In genomic region chr5:118113617-118114016, GRCm38 (mm10) we compare ENCODE assay signal across 11 mouse cellular contexts. TPM values are rescaled to one million over a fixed set of nuclear protein-coding genes. Genes with fewer than 3 reads are reported as not detected.
DNase-seq lines count a peak whose midpoint lies in the region; ATAC-seq and TF ChIP-seq lines count a peak whose summit lies in the region.
"Had no signal": no experiment of that assay in that cellular context is flagged by ENCODE, and none has a peak within 500 bp of the region (broad histone marks: within the 10 kb centered on the region; RNA-seq: fewer than 3 reads in every experiment).

No protein-coding gene starts in this region.

- H3K4me1 ChIP-seq in E14TG2a.4 (replicated peaks; ENCODE audit: low read depth, low read length) = peaks cover 7% of the 10 kb centered on the region; the same call in 1 of the 2 replicates
- peaks cover 45% of the 10 kb centered on the region for H3K4me1 ChIP-seq in hindbrain, embryonic 13.5 days (replicated peaks)
- H3K4me1 ChIP-seq: liver, embryonic 15.5 days had no signal

- H3K9me3 ChIP-seq in E14TG2a.4 (ENCODE audit: low read length) = no peaks in the 10 kb centered on the region
- no peaks in the 10 kb centered on the region for H3K9me3 ChIP-seq in hindbrain, embryonic 13.5 days
- H3K9me3 ChIP-seq: liver, embryonic 15.5 days had no signal

- DNase-seq in ES-CJ7 (ENCODE audit: low read depth, low spot score) = peak; percentile 16
- peak; percentile 52 to 82 for DNase-seq in frontal cortex, postnatal 10 days (ENCODE audit: low spot score in 2 of 2)
- DNase-seq in left cerebral cortex, adult 9 months (ENCODE audit: low spot score in 2 of 2) = peak; percentile 73 to 93
- no peak for DNase-seq in testis, postnatal 10 days (ENCODE audit: low spot score)
- DNase-seq in kidney, postnatal 25 days = no peak
- DNase-seq: heart, adult 2 months; kidney, adult 2 months had no signal

- H3K4me3 ChIP-seq in E14TG2a.4 (replicated peaks; ENCODE audit: low read length) = no peak overlapping the region
- H3K4me3 ChIP-seq in hindbrain, embryonic 13.5 days = no peak overlapping the region
- H3K4me3 ChIP-seq: heart, adult 2 months; liver, embryonic 15.5 days had no signal

- no peaks in the 10 kb centered on the region for H3K27me3 ChIP-seq in E14TG2a.4 (ENCODE audit: insufficient read depth, low read length)
- no peaks in the 10 kb centered on the region for H3K27me3 ChIP-seq in hindbrain, embryonic 13.5 days
- H3K27me3 ChIP-seq: liver, embryonic 15.5 days had no signal

- no peak overlapping the region for H3K9ac ChIP-seq in hindbrain, embryonic 13.5 days
- H3K9ac ChIP-seq: liver, embryonic 15.5 days had no signal

- H3K36me3 ChIP-seq in E14TG2a.4 (ENCODE audit: insufficient read depth, low read length) = peaks cover 70% of the 10 kb centered on the region
- peaks cover 22% of the 10 kb centered on the region for H3K36me3 ChIP-seq in hindbrain, embryonic 13.5 days

- TF ChIP-seq CTCF in E14TG2a.4 (conservative IDR thresholded peaks at IDR 0.05; ENCODE audit: low read length) = peak; percentile 40

- no peak overlapping the region for H3K27ac ChIP-seq in hindbrain, embryonic 13.5 days
- H3K27ac ChIP-seq: heart, adult 2 months; liver, embryonic 15.5 days had no signal

- no peak for ATAC-seq in hindbrain, embryonic 13.5 days (ENCODE audit: low FRiP score)
- ATAC-seq in monocyte, adult 5-6 weeks (replicated peaks; ENCODE audit: insufficient number of reproducible peaks, low FRiP score, low TSS enrichment, poor library complexity, severe bottlenecking) = no peak

- 73% methylated on average over 11 of the region's 13 CpGs for WGBS in hindbrain, embryonic 13.5 days

- no peak overlapping the region for H3K4me2 ChIP-seq in hindbrain, embryonic 13.5 days
- H3K4me2 ChIP-seq: liver, embryonic 15.5 days had no signal

RNA-seq across cellular contexts. Expression of gene Fbxw8, which starts 41.6 kb away (rescaled TPM):
- polyA plus RNA-seq in hindbrain, embryonic 13.5 days (2015; fragmentation: Nextera tagmentation; extraction: Ambion mirVana) = 22.8 and 23.7 TPM in 2 replicates
- total RNA-seq in monocyte, adult 5-6 weeks (2017) = 10.3 to 18.2 TPM (median 12.6 TPM) in 3 replicates

RNA-seq across cellular contexts. Expression of gene Hrk, which starts 50.8 kb away (rescaled TPM):
- 2.3 and 2.6 TPM in 2 replicates for polyA plus RNA-seq in hindbrain, embryonic 13.5 days (2015; fragmentation: Nextera tagmentation; extraction: Ambion mirVana)
- not detected in 3 replicates for total RNA-seq in monocyte, adult 5-6 weeks (2017)
- polyA plus RNA-seq: liver, embryonic 15.5 days had no signal

Comparison
In these comparisons a context has a peak if more than half of its experiments do, and no peak if none do; other contexts are left out.
1. DNase-seq: peak in ES-CJ7 (single experiment), frontal cortex, postnatal 10 days (2 of 2) and left cerebral cortex, adult 9 months (2 of 2); none in testis, postnatal 10 days (single experiment) and kidney, postnatal 25 days (0 of 2).